Comparison of ENCODE assay signal across 11 mouse cellular contexts in genomic region chr1:182562576-182563370, GRCm38 (mm10). TPM values are rescaled to one million over a fixed set of nuclear protein-coding genes. Genes with fewer than 3 reads are reported as not detected.
DNase-seq lines count a peak whose midpoint lies in the region; ATAC-seq and TF ChIP-seq lines count a peak whose summit lies in the region.
"Had no signal": no experiment of that assay in that cellular context is flagged by ENCODE, and none has a peak within 500 bp of the region (broad histone marks: within the 10 kb centered on the region; RNA-seq: fewer than 3 reads in every experiment).

No protein-coding gene starts in this region.

- peak overlapping the region; percentile 24 for H3K4me2 ChIP-seq in embryonic facial prominence, embryonic 15.5 days (replicated peaks)
- peak overlapping the region; percentile 37 for H3K4me2 ChIP-seq in liver, postnatal 0 days (ENCODE audit: low read depth, low read length)
- H3K4me2 ChIP-seq in stomach, embryonic 15.5 days = peak overlapping the region; percentile 40
- H3K4me2 ChIP-seq: embryonic facial prominence, embryonic 12.5 days; heart, embryonic 15.5 days; midbrain, embryonic 12.5 days had no signal

- peak; percentile 59; the same call in 1 of the 2 replicates for ATAC-seq in embryonic facial prominence, embryonic 15.5 days (ENCODE audit: insufficient number of reproducible peaks, low FRiP score, low TSS enrichment, low read depth)
- ATAC-seq in liver, postnatal 0 days = peak; percentile 67
- ATAC-seq in stomach, embryonic 15.5 days (ENCODE audit: insufficient read depth, low FRiP score, low read depth) = no peak
- ATAC-seq in CD4-positive, CD25-positive, alpha-beta regulatory T cell, adult 4 months = no peak

- no peak for TF ChIP-seq POLR2A in thymus, adult 2 months (IDR thresholded peaks at IDR 0.05; ENCODE audit: control insufficient read depth, extremely low read depth, insufficient read depth, low read length, poor library complexity)

- no peak overlapping the region for H3K4me3 ChIP-seq in embryonic facial prominence, embryonic 15.5 days (replicated peaks)
- no peak overlapping the region for H3K4me3 ChIP-seq in liver, postnatal 0 days (ENCODE audit: low read depth, low read length)
- H3K4me3 ChIP-seq in stomach, embryonic 15.5 days (replicated peaks) = no peak overlapping the region
- no peak overlapping the region for H3K4me3 ChIP-seq in thymus, adult 2 months (ENCODE audit: control insufficient read depth, insufficient read depth, low read length)
- H3K4me3 ChIP-seq: embryonic facial prominence, embryonic 12.5 days; heart, embryonic 15.5 days; midbrain, embryonic 12.5 days had no signal

- H3K9me3 ChIP-seq in embryonic facial prominence, embryonic 15.5 days (replicated peaks) = no peaks in the 10 kb centered on the region
- no peaks in the 10 kb centered on the region for H3K9me3 ChIP-seq in liver, postnatal 0 days (ENCODE audit: low read length)
- H3K9me3 ChIP-seq in stomach, embryonic 15.5 days = no peaks in the 10 kb centered on the region
- H3K9me3 ChIP-seq: embryonic facial prominence, embryonic 12.5 days; heart, embryonic 15.5 days; midbrain, embryonic 12.5 days had no signal

- H3K27ac ChIP-seq in embryonic facial prominence, embryonic 15.5 days (replicated peaks) = no peak overlapping the region
- no peak overlapping the region for H3K27ac ChIP-seq in liver, postnatal 0 days (ENCODE audit: low read depth)
- peak overlapping the region; percentile 48 for H3K27ac ChIP-seq in stomach, embryonic 15.5 days
- no peak overlapping the region for H3K27ac ChIP-seq in thymus, adult 2 months (ENCODE audit: control insufficient read depth, insufficient read depth, low read length)
- H3K27ac ChIP-seq: embryonic facial prominence, embryonic 12.5 days; heart, embryonic 15.5 days; midbrain, embryonic 12.5 days had no signal

- no peak overlapping the region for H3K9ac ChIP-seq in embryonic facial prominence, embryonic 15.5 days
- H3K9ac ChIP-seq in liver, postnatal 0 days (replicated peaks) = no peak overlapping the region
- H3K9ac ChIP-seq in stomach, embryonic 15.5 days = no peak overlapping the region
- H3K9ac ChIP-seq: embryonic facial prominence, embryonic 12.5 days; heart, embryonic 15.5 days; midbrain, embryonic 12.5 days had no signal

- DNase-seq in lung, adult 18-20 months = peak; percentile 56 to 65
- no peak for DNase-seq in lung, postnatal 14 days
- DNase-seq in liver, postnatal 0 days = peak; percentile 33
- DNase-seq in cerebellum, adult 9-11 months = no peak
- DNase-seq in thymus, adult 2 months = no peak

- 33% methylated on average over 16 of the region's 16 CpGs for WGBS in embryonic facial prominence, embryonic 15.5 days
- WGBS in liver, postnatal 0 days (ENCODE audit: insufficient replicate concordance) = 27% methylated on average over 16 of the region's 16 CpGs
- 25% methylated on average over 16 of the region's 16 CpGs for WGBS in stomach, embryonic 15.5 days
- WGBS in thymus, adult 2 months = 38% methylated on average over 16 of the region's 16 CpGs

- TF ChIP-seq CTCF in liver, postnatal 0 days (IDR thresholded peaks at IDR 0.05; ENCODE audit: low read depth) = no peak
- TF ChIP-seq CTCF in thymus, adult 2 months (IDR thresholded peaks at IDR 0.05; ENCODE audit: borderline replicate concordance, control insufficient read depth, extremely low read depth, insufficient read depth, low read length, poor library complexity) = no peak

- no peaks in the 10 kb centered on the region for H3K36me3 ChIP-seq in embryonic facial prominence, embryonic 15.5 days
- no peaks in the 10 kb centered on the region for H3K36me3 ChIP-seq in liver, postnatal 0 days (replicated peaks; ENCODE audit: insufficient read depth, low read length)
- no peaks in the 10 kb centered on the region for H3K36me3 ChIP-seq in stomach, embryonic 15.5 days
- no peaks in the 10 kb centered on the region for H3K36me3 ChIP-seq in thymus, adult 2 months (ENCODE audit: control insufficient read depth, insufficient read depth, low read length)
- H3K36me3 ChIP-seq: embryonic facial prominence, embryonic 12.5 days; heart, embryonic 15.5 days; midbrain, embryonic 12.5 days had no signal

- H3K27me3 ChIP-seq in embryonic facial prominence, embryonic 15.5 days = no peaks in the 10 kb centered on the region
- no peaks in the 10 kb centered on the region for H3K27me3 ChIP-seq in liver, postnatal 0 days (ENCODE audit: insufficient read depth, low read length)
- no peaks in the 10 kb centered on the region for H3K27me3 ChIP-seq in stomach, embryonic 15.5 days (replicated peaks)
- no peaks in the 10 kb centered on the region for H3K27me3 ChIP-seq in thymus, adult 2 months (ENCODE audit: control insufficient read depth, insufficient read depth, low read length)
- H3K27me3 ChIP-seq: embryonic facial prominence, embryonic 12.5 days had no signal

- no peak for TF ChIP-seq EP300 in liver, postnatal 0 days (IDR thresholded peaks at IDR 0.05; ENCODE audit: low read depth)

- peaks cover 24% of the 10 kb centered on the region for H3K4me1 ChIP-seq in embryonic facial prominence, embryonic 15.5 days
- 0 out of 2 replicates have a peak, but pooled peaks cover 3% of the 10 kb centered on the region for H3K4me1 ChIP-seq in liver, postnatal 0 days (ENCODE audit: insufficient read depth)
- H3K4me1 ChIP-seq in stomach, embryonic 15.5 days = peaks cover 18% of the 10 kb centered on the region; the same call in 1 of the 2 replicates
- peaks cover 5% of the 10 kb centered on the region; the same call in 1 of the 2 replicates for H3K4me1 ChIP-seq in thymus, adult 2 months (replicated peaks; ENCODE audit: control insufficient read depth, insufficient read depth, low read length)

RNA-seq across cellular contexts. Expression of gene Capn8, which starts 2.0 kb away (rescaled TPM):
- polyA plus RNA-seq in embryonic facial prominence, embryonic 15.5 days (2015; fragmentation: Nextera tagmentation; extraction: Ambion mirVana) = 0.71 and 0.77 TPM in 2 replicates
- polyA plus RNA-seq in liver, postnatal 0 days (2015; fragmentation: Nextera tagmentation; extraction: Ambion mirVana) = 0.06 TPM in 1 of 2 replicates, not detected in the other
- 2.2 and 2.4 TPM in 2 replicates for polyA plus RNA-seq in stomach, embryonic 15.5 days (2015; fragmentation: Nextera tagmentation; extraction: Ambion mirVana)
- not detected for polyA plus RNA-seq in CD4-positive, CD25-positive, alpha-beta regulatory T cell, adult 4 months (2017; shearing (Covaris generic))
- 0.08 and 0.12 TPM in 2 replicates for polyA plus RNA-seq in thymus, adult 2 months (2012; rRNA removed)
- polyA plus RNA-seq: heart, embryonic 15.5 days had no signal

RNA-seq across cellular contexts. Expression of gene Capn2, which starts 45.4 kb away (rescaled TPM):
- polyA plus RNA-seq in embryonic facial prominence, embryonic 15.5 days (2015; fragmentation: Nextera tagmentation; extraction: Ambion mirVana) = 132 and 134 TPM in 2 replicates
- 20.6 and 23.6 TPM in 2 replicates for polyA plus RNA-seq in liver, postnatal 0 days (2015; fragmentation: Nextera tagmentation; extraction: Ambion mirVana)
- 107 and 108 TPM in 2 replicates for polyA plus RNA-seq in stomach, embryonic 15.5 days (2015; fragmentation: Nextera tagmentation; extraction: Ambion mirVana)
- polyA plus RNA-seq in CD4-positive, CD25-positive, alpha-beta regulatory T cell, adult 4 months (2017; shearing (Covaris generic)) = 10 to 100 TPM; 38.3 to 52.4 TPM
- polyA plus RNA-seq in thymus, adult 2 months (2012; rRNA removed) = 19.4 and 23.3 TPM in 2 replicates

Comparison
In these comparisons a context has a peak if more than half of its experiments do, and no peak if none do; other contexts are left out.
1. DNase-seq: peak in lung, adult 18-20 months (2 of 2) and liver, postnatal 0 days (single experiment); none in lung, postnatal 14 days (single experiment), cerebellum, adult 9-11 months (single experiment) and thymus, adult 2 months (single experiment).
2. ATAC-seq: peak in embryonic facial prominence, embryonic 15.5 days (single experiment) and liver, postnatal 0 days (single experiment); none in stomach, embryonic 15.5 days (single experiment) and CD4-positive, CD25-positive, alpha-beta regulatory T cell, adult 4 months (single experiment).
3. Peak in every context shown above with its lines, with median percentiles within 50 percentile points of each other: H3K4me2 ChIP-seq.